Mouse (Mus musculus): ENCODE measurements at regions not wholly inside any gene's neighbourhood (a gene's known extent, or its start where the extent isn't known, plus 50 kb on each side); places are given as distances from the start of the nearest gene placed in this dataset.
"Not testable (repeated sequence)": the region's sequence is repeated elsewhere in the genome, so short reads cannot be mapped to it uniquely, and the experiment has no call there.

- in situ Hi-C loops (cut with MboI, MseI): no loop called here
Measured at GRCm38 (mm10) chr15:47196084-47196483, 6688.6 kb upstream of the Gm7489 start.

- in situ Hi-C loops (cut with MboI, MseI): no loop called here
Measured at GRCm38 (mm10) chr15:47196636-47197035, 6688.1 kb upstream of the Gm7489 start.

GRCm38 (mm10) chr15:47199451-47199850, 6685.3 kb upstream of the Gm7489 start:
- in situ Hi-C loops (cut with MboI, MseI): no loop called here

DNA sequence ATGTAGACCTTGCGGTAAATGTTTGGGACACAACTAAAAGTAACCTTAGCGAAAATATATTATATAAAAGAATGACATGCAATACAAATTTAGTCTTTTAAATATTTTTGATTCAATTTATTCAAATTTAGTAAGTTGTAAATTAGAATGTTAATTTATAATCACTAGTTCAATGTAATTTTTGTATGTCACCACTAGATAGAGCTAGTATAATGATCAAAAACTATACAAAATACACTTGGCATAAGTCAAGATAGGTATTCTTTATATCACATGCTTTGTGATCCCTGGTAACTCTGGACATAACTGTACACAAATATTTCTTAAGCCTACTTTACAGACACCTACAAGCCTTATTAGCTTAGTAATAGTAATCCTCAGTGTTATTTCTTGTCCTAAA, 6682.6 kb upstream of the Gm7489 start:
- in situ Hi-C loops (cut with MboI, MseI): loop anchor here in 1 of 2 experiments (10.0 kb wide), 1 partner anchor 573 kb away; no protein-coding TSS in a partner anchor

DNA sequence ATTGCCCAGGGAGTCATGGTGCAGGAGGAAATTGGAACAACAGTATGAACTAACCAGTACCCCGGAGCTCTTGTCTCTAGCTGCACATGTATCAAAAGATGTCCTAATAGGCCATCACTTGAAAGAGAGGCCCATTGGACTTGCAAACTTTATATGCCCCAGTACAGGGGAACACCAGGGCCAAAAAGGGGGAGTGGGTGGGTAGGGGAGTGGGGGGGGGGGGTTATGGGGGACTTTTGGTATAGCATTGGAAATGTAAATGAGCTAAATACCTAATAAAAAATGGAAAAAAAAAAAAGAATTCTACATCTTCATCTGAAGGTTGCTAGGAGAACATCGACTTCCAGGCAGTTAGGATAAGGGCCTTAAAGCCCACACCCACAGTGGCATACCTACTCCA, 6651.5 kb upstream of the Gm7489 start:
- in situ Hi-C loops (cut with MboI, MseI): not testable (repeated sequence)

GRCm38 (mm10) chr15:47235631-47236030, 6649.1 kb upstream of the Gm7489 start:
- in situ Hi-C loops (cut with MboI, MseI): no loop called here

All from T-helper 17 cell (primary cell).